Mouse (Mus musculus) heart, postnatal 0 days (tissue): ENCODE measurements around the gene Hist1h2bj.

Source experiments
- CTCF ChIP-seq: IDR thresholded peaks from 2 replicates; pipeline ENCODE4 v1.5.1; 2016; ENCODE audit warnings: antibody characterized with exemption, control low read depth, low read depth
- EP300 ChIP-seq: IDR thresholded peaks from 2 replicates; pipeline ENCODE4 v1.6.1; 2016; ENCODE audit warnings: antibody characterized with exemption, low read depth

DNA sequence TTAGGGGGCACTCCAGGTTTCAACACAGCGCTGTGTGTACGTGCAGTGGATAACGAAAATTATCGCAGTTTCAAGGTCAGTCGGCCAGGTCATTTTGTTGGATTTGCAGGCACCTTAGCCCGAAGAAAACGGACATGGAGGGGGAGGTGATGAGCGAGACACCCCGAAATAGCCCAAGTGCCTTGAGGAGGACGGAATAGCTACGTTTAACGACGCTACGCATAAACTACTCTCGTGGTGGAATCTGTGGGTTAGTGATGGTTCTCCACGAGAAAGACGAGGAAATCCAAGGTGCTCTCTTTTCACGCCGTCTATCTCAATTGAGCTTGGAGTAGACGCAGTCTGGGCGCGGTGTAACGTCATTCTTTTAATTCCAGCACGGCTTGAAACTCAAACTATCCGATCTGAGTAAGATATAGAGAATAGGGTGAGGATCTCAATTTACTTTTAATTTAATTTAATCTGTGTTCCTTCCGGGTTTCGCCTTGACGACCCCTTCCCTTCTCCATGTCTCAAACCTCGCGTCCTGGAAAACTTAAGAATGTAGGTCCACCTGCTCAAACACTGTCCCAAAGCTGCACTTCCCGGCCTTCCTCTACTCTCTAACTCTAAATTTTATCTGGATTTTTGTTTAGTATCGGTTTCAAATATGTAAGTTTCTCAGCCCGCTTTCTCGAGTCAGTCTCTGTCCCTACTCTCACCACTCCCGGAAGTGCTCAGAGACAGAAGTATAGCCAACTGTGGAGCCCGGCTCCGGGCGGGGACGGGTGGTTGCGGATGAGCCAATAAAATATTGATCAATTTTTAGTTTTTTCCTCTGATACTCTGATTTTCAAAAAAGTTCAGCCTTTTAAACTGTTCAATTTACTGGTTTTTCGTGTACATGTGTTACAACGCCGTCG lies 22.8 kb upstream of the Hist1h2bj start:
- TF ChIP-seq CTCF (no peak), EP300 (no peak)
